Mouse (Mus musculus): Measurements from ENCODE around the gene Sema3d.

- TF ChIP-seq CTCF (IDR thresholded peaks at IDR 0.05; ENCODE audit: extremely low read depth, insufficient read depth, insufficient read length, insufficient replicate concordance), result no peak
- TF ChIP-seq POLR2A (IDR thresholded peaks at IDR 0.05; ENCODE audit: low read depth, low read length), result no peak
These were observed 142.1 kb downstream of the Sema3d start for GRCm38 (mm10) chr5:12525235-12525767.
